Mouse (Mus musculus) hindbrain, embryonic 14.5 days (tissue): ENCODE measurements around the gene Cyb561d2. TPM values are rescaled to one million over a fixed set of nuclear protein-coding genes. Genes with fewer than 3 reads are reported as not detected.
A peak's percentile ranks its signal among the peaks of the same experiment; 100 is the strongest.

Source experiments
- ATAC-seq: fragments of 200-750 bp; cut with Nextera tagmentation; 2 replicates; pipeline ENCODE4 v1.8.0; 2017; ENCODE audit warnings: moderate number of reproducible peaks, mild to moderate bottlenecking, moderate TSS enrichment, moderate library complexity; ENCODE audit not compliant: low FRiP score
- DNase-seq: peaks from one replicate; pipeline ENCODE4 v3.0.0-alpha.2; 2015; ENCODE audit warnings: low spot score
- H3K27ac ChIP-seq: fragments of 300-500 bp; sonication (generic); 2 replicates; pipeline ENCODE4 v1.5.1; 2014; ENCODE audit warnings: mild to moderate bottlenecking, moderate library complexity
- H3K27me3 ChIP-seq: fragments of 300-500 bp; sonication (generic); 2 replicates; pipeline ENCODE4 v1.6.1; 2014; ENCODE audit warnings: mild to moderate bottlenecking, low read length, mixed read lengths; ENCODE audit not compliant: control insufficient read depth, insufficient read depth
- H3K36me3 ChIP-seq: fragments of 300-500 bp; sonication (generic); replicated peaks from 2 replicates; pipeline ENCODE4 v1.6.1; 2014; ENCODE audit not compliant: control insufficient read depth, insufficient read depth
- H3K4me1 ChIP-seq: fragments of 300-500 bp; sonication (generic); replicated peaks from 2 replicates; pipeline ENCODE4 v1.6.1; 2014; ENCODE audit warnings: antibody characterized with exemption, low read length, mixed read lengths; ENCODE audit not compliant: control insufficient read depth, insufficient read depth
- H3K4me2 ChIP-seq: fragments of 300-500 bp; sonication (generic); replicated peaks from 2 replicates; pipeline ENCODE4 v1.6.1; 2014; ENCODE audit warnings: mild to moderate bottlenecking, moderate library complexity
- H3K4me3 ChIP-seq: fragments of 300-500 bp; sonication (generic); replicated peaks from 2 replicates; pipeline ENCODE4 v1.5.1; 2014; ENCODE audit warnings: mild to moderate bottlenecking, low read length
- H3K9ac ChIP-seq: fragments of 300-500 bp; sonication (generic); 2 replicates; pipeline ENCODE4 v1.6.1; 2014
- H3K9me3 ChIP-seq: fragments of 300-500 bp; sonication (generic); 2 replicates; pipeline ENCODE4 v1.6.1; 2016; ENCODE audit warnings: low read length; ENCODE audit not compliant: control insufficient read depth
- WGBS: fragments of 180-500 bp; shearing (Covaris S2); extraction: QIAGEN DNeasy Blood & Tissue Kit; methylation state at CpG from one replicate; pipeline ENCODE4 v1.1.7; 2014; 5-methylcytosine and 5-hydroxymethylcytosine counted together
- polyA plus RNA-seq: library from polyadenylated mRNA; unstranded; fragments of >200 nt; fragmentation: Nextera tagmentation; extraction: Ambion mirVana; gene quantifications from 2 replicates; pipeline ENCODE4 v1.2.1, GENCODE M21; 2014

The Cyb561d2 gene
- polyA plus RNA-seq, 1 experiment from 2014 or later = 44.9 TPM

DNA sequence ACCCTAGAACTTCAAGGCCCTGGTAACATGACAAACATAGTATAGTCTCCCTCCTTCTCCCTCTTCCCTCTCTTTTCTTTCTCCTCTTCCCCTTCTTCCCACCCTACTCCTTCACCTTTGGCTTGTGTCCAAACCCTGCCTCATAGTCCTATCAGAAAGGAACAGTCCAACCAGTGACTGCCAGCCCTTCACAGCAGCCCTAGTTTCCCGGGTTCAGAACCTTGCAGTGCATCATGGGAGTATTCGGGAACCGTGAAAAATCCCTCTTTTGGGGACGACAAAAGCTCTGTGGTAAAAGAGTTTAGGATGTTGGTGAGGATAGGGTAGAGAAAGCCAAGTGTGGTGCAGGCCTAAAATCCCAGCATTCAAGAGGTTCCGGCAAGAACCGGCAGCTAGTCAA is 21.7 kb downstream of the Cyb561d2 start:
- DNase-seq (no peak), ATAC-seq (no peak)
- Histone ChIP-seq H3K4me3 (no peak overlapping the region), H3K4me1 (peaks cover 20% of the 10 kb centered on the region; the same call in 1 of the 2 replicates), H3K4me2 (no peak overlapping the region), H3K27me3 (peaks cover 9% of the 10 kb centered on the region), H3K36me3 (peaks cover 14% of the 10 kb centered on the region; the same call in 1 of the 2 replicates), H3K9me3 (no peaks in the 10 kb centered on the region), H3K27ac (0 out of 2 replicates have a peak overlapping the region, but pooled peaks have one; percentile 9), H3K9ac (no peak overlapping the region)
- WGBS = 33% methylated on average over 6 of the region's 6 CpGs

DNA sequence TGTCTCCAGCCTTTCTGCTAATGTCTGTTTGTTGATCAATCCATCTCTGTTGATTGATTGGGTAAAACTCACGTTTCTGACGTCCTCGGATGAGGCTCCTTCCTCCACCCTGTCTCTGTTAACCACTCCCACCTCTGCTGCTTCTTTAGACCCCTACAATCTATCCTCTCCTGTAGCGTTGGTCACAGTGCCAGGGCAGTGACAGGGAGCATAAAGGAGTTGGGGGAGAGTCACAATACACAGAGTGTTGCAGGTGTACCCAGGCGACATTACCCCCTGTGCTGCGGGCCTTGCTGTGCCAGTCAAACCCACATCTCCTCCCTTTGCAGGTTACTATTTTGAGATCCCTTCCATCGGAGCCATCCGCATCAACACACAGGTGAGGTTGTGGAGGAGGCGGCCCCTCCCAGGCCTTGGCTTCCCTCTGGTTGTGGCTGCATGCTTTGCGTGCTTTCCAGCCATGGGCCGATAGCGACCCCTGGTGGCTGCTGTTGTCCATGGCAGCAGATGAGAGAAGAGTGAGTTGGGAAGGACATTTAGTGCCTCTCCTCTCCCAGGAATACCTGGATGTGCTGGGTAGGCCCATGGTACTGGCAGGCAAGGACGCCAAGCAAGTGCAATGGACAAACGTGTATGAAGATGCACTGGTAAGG is 27.6 kb downstream of the Cyb561d2 start:
- H3K4me1 ChIP-seq = peaks cover 36% of the 10 kb centered on the region
- H3K4me3 ChIP-seq = no peak overlapping the region
- 0 out of 2 replicates have a peak overlapping the region, but pooled peaks have one; percentile 21 for H3K27ac ChIP-seq
- DNase-seq (peak; percentile 91), ATAC-seq (peak; percentile 41; the same call in 1 of the 2 replicates)
- peak overlapping the region; percentile 32; the same call in 1 of the 2 replicates for H3K9ac ChIP-seq
- no peak overlapping the region for H3K4me2 ChIP-seq
- H3K9me3 ChIP-seq = no peaks in the 10 kb centered on the region
- H3K27me3 ChIP-seq = no peaks in the 10 kb centered on the region
- 25% methylated on average over 14 of the region's 14 CpGs for WGBS
- H3K36me3 ChIP-seq = peaks cover 14% of the 10 kb centered on the region; the same call in 1 of the 2 replicates

DNA sequence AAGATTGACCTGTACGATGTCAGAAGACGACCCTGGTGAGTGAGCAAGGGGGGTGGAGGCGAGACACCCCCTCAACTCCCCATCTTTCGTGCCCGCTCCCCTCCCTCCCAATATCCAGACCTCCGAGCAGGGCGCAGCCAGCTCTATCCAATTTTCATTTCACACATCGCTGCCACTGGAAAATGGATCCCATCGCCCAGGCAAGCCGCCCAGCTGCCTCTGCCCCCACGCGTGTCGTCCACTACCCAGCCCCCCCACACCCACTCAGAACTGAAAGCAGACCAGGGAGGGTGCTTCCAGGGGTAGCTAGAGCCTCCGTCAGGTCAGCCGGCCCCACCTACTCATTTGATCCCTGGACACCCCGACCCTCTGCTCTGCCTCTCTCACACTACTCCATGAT is 29.7 kb downstream of the Cyb561d2 start:
- Histone ChIP-seq H3K9ac (no peak overlapping the region), H3K4me2 (no peak overlapping the region), H3K9me3 (no peaks in the 10 kb centered on the region), H3K27ac (peak overlapping the region; percentile 83), H3K36me3 (peaks cover 4% of the 10 kb centered on the region; the same call in 1 of the 2 replicates), H3K4me3 (no peak overlapping the region), H3K4me1 (peaks cover 53% of the 10 kb centered on the region), H3K27me3 (no peaks in the 10 kb centered on the region)
- 42% methylated on average over 16 of the region's 16 CpGs for WGBS
- ATAC-seq (no peak), DNase-seq (no peak)

DNA sequence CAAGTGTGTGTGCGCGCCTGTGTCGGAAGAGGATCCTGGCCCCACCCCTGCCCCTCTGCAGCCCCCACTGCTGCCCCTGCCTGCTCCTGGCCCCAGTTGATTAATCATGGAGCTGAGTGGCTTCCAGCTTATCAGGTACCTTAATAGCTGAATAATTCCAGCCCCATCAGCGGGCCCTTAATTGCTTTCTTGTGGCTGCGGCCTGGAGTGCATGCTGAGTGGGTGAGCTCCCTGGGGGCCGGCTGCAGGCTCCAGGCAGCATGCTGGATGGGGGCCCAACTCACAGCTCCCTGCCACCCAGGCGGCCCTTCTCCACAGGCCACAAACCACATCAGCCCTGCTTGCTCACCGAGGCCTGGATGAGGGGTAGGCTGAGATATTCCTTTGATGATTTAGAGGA is 30.6 kb downstream of the Cyb561d2 start:
- H3K27ac ChIP-seq = peak overlapping the region; percentile 83
- ATAC-seq (0 out of 2 replicates have a peak, but pooled peaks have one; percentile 2), DNase-seq (no peak)
- 43% methylated on average over 8 of the region's 8 CpGs for WGBS
- no peaks in the 10 kb centered on the region for H3K36me3 ChIP-seq
- no peaks in the 10 kb centered on the region for H3K27me3 ChIP-seq
- no peak overlapping the region for H3K4me3 ChIP-seq
- H3K9ac ChIP-seq = peak overlapping the region; percentile 24; the same call in 1 of the 2 replicates
- H3K9me3 ChIP-seq = no peaks in the 10 kb centered on the region
- H3K4me2 ChIP-seq = no peak overlapping the region
- peaks cover 62% of the 10 kb centered on the region for H3K4me1 ChIP-seq

DNA sequence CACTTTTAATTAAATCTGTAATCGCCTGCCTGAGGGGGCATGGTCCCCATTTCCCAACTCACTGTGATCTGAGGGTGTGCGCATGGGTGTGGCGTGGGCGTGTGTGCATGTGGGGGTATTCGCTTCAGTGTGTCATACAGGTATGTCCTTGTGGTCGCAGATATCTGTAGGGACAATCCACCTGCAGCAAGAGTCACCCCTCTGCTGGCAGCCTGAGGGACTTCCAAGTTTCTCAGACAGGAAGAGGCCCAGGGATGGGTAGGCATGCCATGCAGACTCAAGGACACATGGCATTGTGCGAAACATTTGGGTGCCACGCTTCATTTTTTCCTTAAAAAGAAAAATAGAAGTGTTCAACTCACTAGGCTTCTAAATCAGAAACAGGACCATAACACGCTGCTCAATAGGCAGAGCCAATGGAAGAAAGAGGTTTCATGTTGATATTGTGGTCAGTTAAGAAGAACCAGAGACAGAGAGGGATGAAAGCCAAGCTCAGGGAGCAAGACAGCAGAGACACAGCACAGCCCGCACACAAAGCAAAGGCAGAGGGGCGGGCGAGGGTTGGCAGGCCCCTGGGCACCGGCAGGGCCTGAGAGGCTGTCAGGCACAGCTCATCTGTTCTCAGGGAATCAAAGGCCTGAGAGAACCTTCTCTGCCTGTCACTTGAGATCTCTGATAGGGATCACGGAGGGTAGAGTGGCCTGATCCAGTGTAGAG is 31.5 kb downstream of the Cyb561d2 start:
- peak overlapping the region; percentile 83 for H3K27ac ChIP-seq
- no peaks in the 10 kb centered on the region for H3K9me3 ChIP-seq
- peaks cover 71% of the 10 kb centered on the region for H3K4me1 ChIP-seq
- H3K4me3 ChIP-seq = no peak overlapping the region
- ATAC-seq (no peak), DNase-seq (no peak)
- H3K4me2 ChIP-seq = no peak overlapping the region
- no peaks in the 10 kb centered on the region for H3K36me3 ChIP-seq
- H3K9ac ChIP-seq = no peak overlapping the region
- 72% methylated on average over 14 of the region's 14 CpGs for WGBS
- H3K27me3 ChIP-seq = no peaks in the 10 kb centered on the region

DNA sequence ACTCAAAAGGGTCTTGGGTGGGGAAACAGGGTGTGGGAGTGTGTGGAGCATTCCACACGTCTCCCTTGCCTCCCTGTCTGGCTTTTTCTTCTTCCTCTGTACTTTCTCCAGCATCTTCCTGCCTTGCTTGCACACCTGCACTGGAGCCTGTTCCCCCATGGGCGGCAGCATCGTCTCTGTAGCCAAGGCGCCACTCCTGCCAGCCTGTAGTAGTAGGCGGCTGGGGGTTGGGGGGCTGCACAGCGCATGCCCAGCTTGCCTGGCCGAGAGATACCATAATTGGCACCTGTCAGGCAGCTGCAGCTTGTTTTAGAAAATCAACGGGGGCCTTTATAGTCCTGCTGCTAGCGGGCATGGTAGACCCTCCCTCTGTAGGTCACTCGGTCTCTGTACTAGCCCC is 33.7 kb downstream of the Cyb561d2 start:
- WGBS = 49% methylated on average over 10 of the region's 10 CpGs
- H3K4me2 ChIP-seq = no peak overlapping the region; the same call in 1 of the 2 replicates
- no peak for DNase-seq
- no peak overlapping the region for H3K4me3 ChIP-seq
- no peak; the same call in 1 of the 2 replicates for ATAC-seq
- peak overlapping the region; percentile 20; the same call in 1 of the 2 replicates for H3K9ac ChIP-seq
- no peaks in the 10 kb centered on the region for H3K9me3 ChIP-seq
- no peaks in the 10 kb centered on the region for H3K36me3 ChIP-seq
- H3K27me3 ChIP-seq = no peaks in the 10 kb centered on the region
- peaks cover 77% of the 10 kb centered on the region for H3K4me1 ChIP-seq
- H3K27ac ChIP-seq = peak overlapping the region; percentile 62; the same call in 1 of the 2 replicates

DNA sequence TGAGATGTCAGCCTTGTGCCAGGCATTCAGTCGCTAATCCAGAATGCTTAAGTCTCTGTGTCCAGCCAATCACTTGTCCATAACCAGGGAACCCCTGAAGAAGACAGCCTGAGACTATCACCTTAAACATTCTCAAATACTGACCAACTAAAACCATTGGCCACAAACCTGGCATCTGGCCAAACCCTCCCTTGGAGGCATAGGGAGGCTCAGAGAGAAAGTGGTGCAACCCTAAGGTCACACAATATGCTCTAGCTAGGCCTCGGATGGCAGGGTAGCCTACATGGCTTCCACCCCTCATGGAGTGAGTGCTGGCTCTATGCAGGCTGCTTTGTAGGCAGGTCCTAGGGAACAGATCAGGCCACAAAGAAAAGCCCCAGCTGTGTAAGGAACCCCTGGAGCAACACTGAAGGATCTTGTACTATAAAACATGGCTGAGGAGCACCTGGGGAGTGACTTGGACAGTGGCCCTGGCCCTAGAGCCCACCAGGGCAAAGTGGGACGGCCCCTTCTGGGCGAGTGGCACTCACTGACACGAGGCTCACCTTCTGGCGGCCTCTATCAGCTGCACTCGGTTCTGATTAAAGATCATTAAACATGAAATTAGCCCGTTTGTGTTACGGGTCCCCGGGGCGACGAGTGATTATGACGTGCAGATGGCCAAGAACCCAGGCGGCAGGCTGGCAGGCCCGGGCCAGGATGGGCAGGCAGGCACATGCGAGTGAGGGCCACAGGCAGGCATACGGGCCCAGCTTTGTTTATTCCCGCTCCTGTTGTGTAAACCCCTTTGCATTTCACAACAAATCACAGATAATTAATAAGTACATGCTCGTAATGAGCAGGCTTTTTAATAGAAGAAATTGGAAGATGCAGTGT is 37.1 kb downstream of the Cyb561d2 start:
- Histone ChIP-seq H3K4me2 (no peak overlapping the region), H3K4me1 (peaks cover 52% of the 10 kb centered on the region), H3K36me3 (no peaks in the 10 kb centered on the region; the same call in 1 of the 2 replicates), H3K9me3 (no peaks in the 10 kb centered on the region), H3K27ac (peak overlapping the region; percentile 83), H3K9ac (peak overlapping the region; percentile 11; the same call in 1 of the 2 replicates), H3K4me3 (no peak overlapping the region), H3K27me3 (no peaks in the 10 kb centered on the region)
- WGBS = 47% methylated on average over 19 of the region's 19 CpGs
- ATAC-seq (peak; percentile 35; the same call in 1 of the 2 replicates), DNase-seq (peak; percentile 47)

DNA sequence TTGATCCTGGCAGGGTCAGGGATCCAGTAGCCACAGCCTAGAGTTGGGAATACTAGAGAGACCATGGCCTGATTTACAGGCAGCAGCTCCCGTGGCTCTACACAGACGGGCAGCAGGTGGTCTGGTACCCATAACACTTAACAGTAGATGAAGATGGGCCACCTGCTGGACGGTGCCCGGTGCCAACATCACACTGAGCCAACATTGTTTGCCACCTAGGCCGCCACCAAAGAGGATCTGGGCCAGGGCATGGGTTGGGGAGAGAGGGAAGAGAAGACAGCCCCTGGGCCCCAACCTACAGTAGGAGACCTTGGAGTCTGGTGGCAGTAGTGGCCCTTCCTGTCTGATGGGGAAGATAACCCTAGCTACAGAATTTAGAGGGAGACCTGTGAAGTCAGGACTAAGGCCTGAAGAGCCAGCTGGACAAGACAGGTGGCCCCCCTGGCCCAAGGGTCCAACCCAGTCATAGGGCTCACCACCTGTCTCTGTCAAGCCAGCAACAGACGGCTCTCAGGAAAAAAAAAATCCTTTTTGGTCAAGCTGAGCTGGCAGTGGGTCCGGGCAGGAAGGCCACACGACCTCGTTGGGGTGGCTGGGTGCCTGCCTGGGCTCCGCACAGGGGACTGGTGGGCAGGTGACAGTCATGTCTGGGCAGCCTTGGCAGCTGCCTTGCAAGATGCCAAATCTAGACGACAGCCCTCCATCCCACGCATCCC is 39.7 kb downstream of the Cyb561d2 start:
- Histone ChIP-seq H3K36me3 (peaks cover 12% of the 10 kb centered on the region; the same call in 1 of the 2 replicates), H3K27ac (no peak overlapping the region)
- WGBS = 85% methylated on average over 12 of the region's 12 CpGs

More for the DNA sequence above, 39.7 kb downstream of the Cyb561d2 start:
- H3K9ac ChIP-seq = no peak overlapping the region
- H3K27me3 ChIP-seq = no peaks in the 10 kb centered on the region
- H3K4me1 ChIP-seq = peaks cover 31% of the 10 kb centered on the region
- DNase-seq = no peak
- no peak overlapping the region for H3K4me3 ChIP-seq
- no peak overlapping the region for H3K4me2 ChIP-seq
- ATAC-seq = no peak
- H3K9me3 ChIP-seq = no peaks in the 10 kb centered on the region
